Mouse (Mus musculus): ENCODE measurements around the gene Arap2.

GRCm38 (mm10) chr5:62813402-62814071 is 47.6 kb upstream of the Arap2 start, which contains the start of gene Dthd1:
- no peak for TF ChIP-seq EP300 (IDR thresholded peaks at IDR 0.05; ENCODE audit: low read depth)
- no peak for TF ChIP-seq CTCF (IDR thresholded peaks at IDR 0.05; ENCODE audit: low read depth)
